Mouse (Mus musculus): ENCODE data around the gene P2ry10b.
A peak's percentile ranks its signal among the peaks of the same experiment; 100 is the strongest.

The P2ry10b gene

GRCm38 (mm10) chrX:107148681-107149080 is at the start of gene P2ry10b:
Gene P2ry10b, plus strand, starts transcription at chrX:107148927.
- no peak for DNase-seq (ENCODE audit: low read depth)

GRCm38 (mm10) chrX:107116333-107116732 is 32.4 kb upstream of the P2ry10b start:
- no peak for DNase-seq (ENCODE audit: low read depth)

GRCm38 (mm10) chrX:107116987-107117386 is 31.7 kb upstream of the P2ry10b start:
- DNase-seq (ENCODE audit: low read depth), result no peak

- DNase-seq (ENCODE audit: low read depth), result no peak
Observed at GRCm38 (mm10) chrX:107143184-107143583, 5.5 kb upstream of the P2ry10b start.

- DNase-seq (ENCODE audit: low read depth), result no peak
Observed at GRCm38 (mm10) chrX:107143930-107144329, 4.8 kb upstream of the P2ry10b start.

- DNase-seq (ENCODE audit: low read depth), result no peak
Observed at GRCm38 (mm10) chrX:107149391-107149993, 765 bp downstream of the P2ry10b start.

- DNase-seq (ENCODE audit: low read depth), result no peak
Observed at GRCm38 (mm10) chrX:107150027-107150426, 1.3 kb downstream of the P2ry10b start.

- DNase-seq (ENCODE audit: low read depth), result peak; percentile 45
Observed at GRCm38 (mm10) chrX:107150752-107151515, 2.2 kb downstream of the P2ry10b start.

- no peak for DNase-seq (ENCODE audit: low read depth)
Observed at GRCm38 (mm10) chrX:107156021-107156420, 7.3 kb downstream of the P2ry10b start.

- no peak for DNase-seq (ENCODE audit: low read depth)
Observed at GRCm38 (mm10) chrX:107160496-107160895, 11.8 kb downstream of the P2ry10b start.

GRCm38 (mm10) chrX:107168281-107168680 is 19.6 kb downstream of the P2ry10b start:
- DNase-seq (ENCODE audit: low read depth), result no peak

- DNase-seq (ENCODE audit: low read depth), result no peak
Observed at GRCm38 (mm10) chrX:107169128-107169527, 20.4 kb downstream of the P2ry10b start.

- peak; percentile 4 for DNase-seq (ENCODE audit: low read depth)
Observed at GRCm38 (mm10) chrX:107178742-107179141, 30.0 kb downstream of the P2ry10b start.

GRCm38 (mm10) chrX:107217577-107218090 is 68.9 kb downstream of the P2ry10b start:
- DNase-seq (ENCODE audit: low read depth), result no peak

All from c-Kit-positive CD71-negative TER-119-negative erythroid progenitor cells, embryonic 14.5 days (primary cell).